ENCODE assay signal across 24 mouse cellular contexts in genomic region chr11:95921991-95922621, GRCm38 (mm10). TPM values are rescaled to one million over a fixed set of nuclear protein-coding genes. Genes with fewer than 3 reads are reported as not detected.
"Had no signal": no experiment of that assay in that cellular context is flagged by ENCODE, and none has a peak within 500 bp of the region (broad histone marks: within the 10 kb centered on the region; RNA-seq: fewer than 3 reads in every experiment).

No protein-coding gene starts in this region.

- H3K4me2 ChIP-seq: lung, embryonic 15.5 days; midbrain, embryonic 12.5 days; neural tube, embryonic 13.5 days; neural tube, embryonic 15.5 days; stomach, embryonic 15.5 days had no signal

- H3K36me3 ChIP-seq: lung, embryonic 15.5 days; midbrain, embryonic 10.5 days; midbrain, embryonic 12.5 days; neural tube, embryonic 13.5 days; neural tube, embryonic 15.5 days; stomach, embryonic 15.5 days had no signal

- H3K4me1 ChIP-seq: midbrain, embryonic 12.5 days; neural tube, embryonic 13.5 days; neural tube, embryonic 15.5 days; stomach, embryonic 15.5 days had no signal

- H3K9ac ChIP-seq: liver, embryonic 14.5 days; lung, embryonic 15.5 days; midbrain, embryonic 12.5 days; neural tube, embryonic 13.5 days; neural tube, embryonic 15.5 days; stomach, embryonic 15.5 days had no signal

- H3K9me3 ChIP-seq: lung, embryonic 15.5 days; neural tube, embryonic 15.5 days; stomach, embryonic 15.5 days had no signal

- DNase-seq: lung, adult 18-20 months; lung, postnatal 14 days; lung, postnatal 4 days; midbrain, embryonic 14.5 days; right cerebral cortex, postnatal 14 days; thymus, adult 2 months; thymus, postnatal 25 days; thymus, postnatal 4 days had no signal

- ATAC-seq: lung, postnatal 0 days; midbrain, embryonic 16.5 days had no signal

- H3K27ac ChIP-seq: liver, embryonic 14.5 days; lung, embryonic 15.5 days; midbrain, embryonic 10.5 days; midbrain, embryonic 12.5 days; neural tube, embryonic 13.5 days; neural tube, embryonic 15.5 days; stomach, embryonic 15.5 days; stomach, postnatal 0 days had no signal

- H3K4me3 ChIP-seq: lung, embryonic 15.5 days; midbrain, embryonic 10.5 days; midbrain, embryonic 12.5 days; myocyte; neural tube, embryonic 13.5 days; neural tube, embryonic 15.5 days; stomach, embryonic 15.5 days had no signal

RNA-seq across cellular contexts. Expression of gene B4galnt2, which starts 7.4 kb away (rescaled TPM):
- total RNA-seq: megakaryocyte, adult 5-6 weeks; megakaryocyte-erythroid progenitor cell, adult 5-6 weeks had no signal
- polyA plus RNA-seq: lung, postnatal 0 days; midbrain, embryonic 12.5 days; midbrain, embryonic 14.5 days; midbrain, embryonic 16.5 days; neural tube, embryonic 11.5 days; neural tube, embryonic 13.5 days; neural tube, embryonic 15.5 days; spleen, adult 2 months; thymus, adult 2 months; urinary bladder, adult 2 months had no signal
